Mouse (Mus musculus): ENCODE results near the gene Rnf128.
A peak's percentile ranks its signal among the peaks of the same experiment; 100 is the strongest.
"Not testable (repeated sequence)": the region's sequence is repeated elsewhere in the genome, so short reads cannot be mapped to it uniquely, and the experiment has no call there.

Gene Rnf128

GRCm38 (mm10) chrX:139562925-139563461 is at the start of gene Rnf128:
TSS of gene Rnf128 (plus strand) at chrX:139563316.
- no peak for DNase-seq (ENCODE audit: low read depth, low spot score)

GRCm38 (mm10) chrX:139516156-139516555 is 47.0 kb upstream of the Rnf128 start:
- DNase-seq (ENCODE audit: low read depth, low spot score) = no peak

GRCm38 (mm10) chrX:139519251-139519650 is 43.9 kb upstream of the Rnf128 start:
- DNase-seq (ENCODE audit: low read depth, low spot score) = no peak

GRCm38 (mm10) chrX:139524303-139525091 is 38.6 kb upstream of the Rnf128 start:
- DNase-seq (ENCODE audit: low read depth, low spot score) = no peak

DNA sequence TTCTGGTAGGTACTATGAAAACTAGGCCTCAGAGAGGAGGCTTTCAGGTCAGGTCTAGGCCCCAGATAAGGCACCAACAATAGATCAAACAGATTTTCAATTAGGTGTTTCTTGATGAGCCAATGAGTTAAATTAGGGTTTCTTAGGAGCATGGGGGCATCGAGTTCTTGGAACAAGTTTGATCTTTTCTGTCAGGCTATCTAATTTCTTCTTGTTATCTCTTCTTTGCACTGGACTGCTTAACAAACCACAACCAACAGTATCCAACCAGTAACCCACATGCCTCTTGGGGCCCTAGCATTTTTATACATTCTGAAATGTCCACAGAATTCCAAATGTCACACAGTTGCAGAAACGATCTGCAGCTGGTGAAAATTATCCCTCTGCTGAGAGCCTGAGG is 37.4 kb upstream of the Rnf128 start:
- DNase-seq (ENCODE audit: low read depth, low spot score) = no peak

DNA sequence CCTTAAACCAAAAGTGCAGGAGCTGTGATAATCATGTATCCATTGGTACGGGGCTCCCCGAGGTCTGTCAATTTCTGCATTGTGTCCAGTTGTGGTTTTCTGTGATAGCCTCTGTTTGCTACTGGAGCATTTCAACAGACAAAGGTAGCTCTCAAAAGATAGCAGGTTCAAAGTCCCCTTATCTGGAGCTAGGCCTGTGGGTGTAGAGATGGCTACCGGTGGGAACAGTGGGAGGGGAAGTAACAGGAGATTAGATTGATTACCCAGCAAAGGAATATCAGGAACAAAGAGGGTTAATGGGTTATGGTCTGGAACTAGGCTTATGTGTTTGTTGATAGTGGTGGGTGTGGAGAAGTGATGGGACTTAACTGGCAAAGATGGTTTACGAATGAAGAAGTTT is 36.1 kb upstream of the Rnf128 start:
- no peak for DNase-seq (ENCODE audit: low read depth, low spot score)

DNA sequence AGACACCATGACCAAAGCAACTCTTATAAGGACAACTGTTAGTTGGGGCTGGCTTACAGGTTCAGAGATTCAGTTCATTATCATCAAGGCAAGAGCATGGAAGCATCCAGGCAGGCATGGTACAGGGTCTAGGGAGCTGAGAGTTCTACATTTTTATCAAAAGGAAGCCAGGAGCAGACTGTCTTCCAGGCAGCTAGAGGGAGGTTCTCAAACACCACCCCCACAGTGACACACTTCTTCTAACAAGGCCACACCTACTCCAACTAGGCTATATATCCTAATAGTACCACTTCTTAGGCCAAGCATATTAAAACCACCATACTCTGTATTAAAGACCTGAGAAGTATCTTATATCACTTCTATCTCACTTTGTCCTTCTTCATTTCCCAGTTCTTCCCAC is 33.4 kb upstream of the Rnf128 start:
- DNase-seq (ENCODE audit: low read depth, low spot score) = no peak

GRCm38 (mm10) chrX:139532293-139532692 is 30.8 kb upstream of the Rnf128 start:
- DNase-seq (ENCODE audit: low read depth, low spot score) = no peak

DNA sequence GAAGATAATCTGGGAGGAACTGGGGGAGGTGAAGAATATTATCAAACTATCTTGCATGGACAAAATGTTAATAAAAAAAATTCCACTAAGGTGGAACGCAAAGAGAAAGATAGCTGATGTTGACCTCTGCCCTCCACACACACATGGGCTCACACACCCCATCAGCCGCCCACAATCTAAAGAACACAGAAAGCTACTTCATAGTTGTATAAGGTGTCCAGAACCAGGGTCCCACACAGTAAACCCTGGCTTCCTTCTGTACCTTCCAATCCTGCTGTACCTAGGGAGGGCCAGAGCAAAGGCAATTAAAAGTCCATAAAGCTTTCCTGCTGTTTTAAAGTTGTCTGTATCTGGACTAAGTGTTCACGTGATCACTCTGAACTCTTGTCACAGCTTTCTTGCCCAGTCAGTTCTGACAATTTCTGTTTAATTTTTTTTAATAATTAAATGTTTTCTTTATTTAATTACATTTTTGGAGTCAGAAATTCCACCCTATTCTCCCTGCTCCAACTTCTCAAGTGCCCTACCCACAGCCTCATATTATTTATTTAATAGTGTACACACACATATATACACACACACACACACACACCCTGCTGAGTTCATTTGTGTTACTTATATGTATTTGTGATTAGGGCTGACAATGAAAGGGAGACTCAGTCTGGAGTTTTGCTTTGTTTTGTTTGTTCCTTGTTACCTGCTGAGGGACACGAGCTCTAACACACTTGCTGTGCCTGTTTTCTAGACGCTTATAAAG is 25.3 kb upstream of the Rnf128 start:
- DNase-seq (ENCODE audit: low read depth, low spot score) = no peak

- no peak for DNase-seq (ENCODE audit: low read depth, low spot score)
These were observed 19.4 kb upstream of the Rnf128 start for GRCm38 (mm10) chrX:139543726-139544125.

GRCm38 (mm10) chrX:139550456-139550855 is 12.7 kb upstream of the Rnf128 start:
- DNase-seq (ENCODE audit: low read depth, low spot score) = no peak

GRCm38 (mm10) chrX:139552090-139552489 is 11.0 kb upstream of the Rnf128 start:
- no peak for DNase-seq (ENCODE audit: low read depth, low spot score)

DNA sequence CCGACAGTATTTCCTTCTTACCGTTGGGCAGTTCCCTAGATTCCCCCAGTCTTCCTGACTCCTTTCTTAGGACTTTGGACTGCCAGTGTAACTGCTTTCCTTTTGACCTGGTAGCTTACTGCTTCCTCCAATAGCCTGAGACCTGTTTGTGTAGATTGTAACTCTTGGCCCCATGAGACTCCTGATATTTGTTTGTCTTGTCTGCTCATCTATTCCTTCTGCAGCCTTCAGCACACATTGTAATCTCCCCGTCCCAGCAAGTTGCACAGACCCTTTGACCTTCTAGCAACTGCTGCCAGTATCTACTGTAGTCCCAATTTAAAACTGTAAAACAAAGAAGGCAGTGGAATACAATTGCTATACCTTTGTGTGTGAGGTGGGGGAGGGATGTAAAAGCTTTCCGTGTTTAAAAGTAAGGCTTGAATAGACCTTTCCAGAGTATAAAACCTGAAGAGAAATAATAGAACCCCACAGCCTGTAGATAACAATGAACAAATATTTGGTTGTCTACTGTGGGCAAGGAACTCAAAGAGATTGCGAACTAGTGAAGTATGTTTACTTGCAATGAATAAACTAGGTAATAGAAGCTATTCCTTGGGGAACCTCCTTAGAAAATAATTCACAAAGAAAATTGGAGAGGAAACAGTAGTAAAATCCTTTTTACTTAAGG is 726 bp upstream of the Rnf128 start:
- DNase-seq (ENCODE audit: low read depth, low spot score) = no peak

GRCm38 (mm10) chrX:139570054-139570453 is 6.9 kb downstream of the Rnf128 start:
- DNase-seq (ENCODE audit: low read depth, low spot score) = no peak

GRCm38 (mm10) chrX:139578649-139579278 is 15.6 kb downstream of the Rnf128 start:
- DNase-seq (ENCODE audit: low read depth, low spot score) = no peak

- no peak for DNase-seq (ENCODE audit: low read depth, low spot score)
These were observed 20.5 kb downstream of the Rnf128 start for GRCm38 (mm10) chrX:139583616-139584015.

DNA sequence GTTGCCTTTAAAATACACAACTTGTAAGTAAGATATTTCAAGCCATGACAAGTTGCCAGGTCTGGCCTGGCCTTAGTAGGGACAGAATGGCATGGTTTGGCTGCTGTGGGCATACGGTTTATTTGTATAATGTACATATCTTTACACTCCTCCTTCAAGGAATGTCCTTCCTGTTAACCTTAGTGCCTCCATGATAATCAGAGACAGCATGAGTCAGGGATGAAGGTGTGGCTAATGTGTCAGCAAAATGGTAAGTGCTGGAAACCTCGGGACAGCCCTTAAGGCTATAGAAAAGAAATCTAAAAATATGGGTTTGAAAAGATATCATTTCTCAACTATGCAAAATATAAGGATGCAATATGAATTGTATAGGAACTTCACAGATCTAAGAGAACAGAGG is 23.6 kb downstream of the Rnf128 start:
- DNase-seq (ENCODE audit: low read depth, low spot score) = not testable (repeated sequence)

DNA sequence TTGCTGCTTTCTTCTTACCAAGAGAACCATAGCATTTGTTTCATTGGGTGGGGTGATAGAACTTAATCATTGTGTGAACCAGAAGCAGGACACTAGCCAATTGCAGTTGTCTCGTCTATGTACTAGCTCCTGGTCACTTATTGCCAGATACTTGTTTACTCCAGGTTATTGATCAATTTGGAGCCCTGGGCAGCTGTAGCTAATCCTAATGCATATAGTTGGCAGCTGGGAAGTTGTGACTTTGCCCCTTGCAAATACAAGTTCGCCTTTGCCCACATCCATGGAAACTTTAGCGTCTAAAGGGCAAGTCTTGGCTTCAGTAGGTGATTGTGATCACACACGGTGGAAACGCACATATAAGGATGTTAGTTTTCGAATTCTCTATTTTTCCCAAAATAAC is 33.3 kb downstream of the Rnf128 start:
- DNase-seq (ENCODE audit: low read depth, low spot score) = no peak

GRCm38 (mm10) chrX:139610033-139610764 is 47.1 kb downstream of the Rnf128 start:
- DNase-seq (ENCODE audit: low read depth, low spot score) = peak; percentile 49

DNA sequence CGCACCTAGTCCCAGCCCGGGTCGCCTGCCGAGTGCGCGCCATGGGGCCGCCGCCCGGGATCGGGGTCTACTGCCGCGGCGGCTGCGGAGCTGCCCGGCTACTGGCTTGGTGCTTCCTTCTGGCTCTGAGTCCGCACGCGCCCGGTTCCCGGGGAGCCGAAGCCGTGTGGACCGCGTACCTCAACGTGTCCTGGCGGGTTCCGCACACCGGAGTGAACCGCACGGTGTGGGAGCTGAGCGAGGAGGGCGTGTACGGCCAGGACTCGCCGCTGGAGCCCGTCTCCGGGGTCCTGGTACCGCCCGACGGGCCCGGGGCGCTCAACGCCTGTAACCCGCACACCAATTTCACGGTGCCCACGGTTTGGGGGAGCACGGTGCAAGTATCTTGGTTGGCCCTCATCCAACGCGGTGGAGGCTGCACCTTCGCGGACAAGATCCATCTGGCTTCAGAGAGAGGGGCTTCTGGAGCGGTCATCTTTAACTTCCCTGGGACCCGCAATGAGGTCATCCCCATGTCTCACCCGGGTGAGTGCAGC is 47.7 kb downstream of the Rnf128 start:
- no peak for DNase-seq (ENCODE audit: low read depth, low spot score)

DNA sequence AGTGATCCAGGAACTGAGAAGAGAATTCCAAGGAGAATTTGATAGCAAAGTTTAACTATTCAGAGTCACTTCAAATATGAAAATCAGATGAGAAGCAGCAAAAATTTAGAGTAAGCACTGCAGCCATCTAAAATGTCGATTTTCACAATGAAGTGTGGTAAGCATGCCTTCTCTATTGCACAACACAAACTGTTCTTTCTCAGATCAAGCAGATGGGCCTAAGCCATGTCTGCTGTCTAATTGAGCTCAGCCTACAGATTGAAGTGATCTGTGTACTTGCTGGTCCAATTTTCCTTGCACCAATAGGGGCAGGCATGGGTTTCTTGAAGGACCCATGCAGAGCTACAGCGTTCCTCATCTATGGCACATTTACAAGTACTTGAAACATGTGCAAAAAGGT is 51.6 kb downstream of the Rnf128 start:
- DNase-seq (ENCODE audit: low read depth, low spot score) = no peak
